Mouse (Mus musculus) inflammation-experienced regulatory T-cells, adult 6 months (primary cell): Measurements from ENCODE around the gene Srd5a1. TPM values are rescaled to one million over a fixed set of nuclear protein-coding genes. Genes with fewer than 3 reads are reported as not detected.
A peak's percentile ranks its signal among the peaks of the same experiment; 100 is the strongest.
"Not testable (repeated sequence)": the region's sequence is repeated elsewhere in the genome, so short reads cannot be mapped to it uniquely, and the experiment has no call there.

Experiments used
- ATAC-seq: one replicate; pipeline ENCODE4 v1.8.0; 2017
- polyA plus RNA-seq, 3 experiments: library from polyadenylated mRNA; unstranded; fragments of 100-300 nt; shearing (Covaris generic); gene quantifications; one replicate each; pipeline ENCODE4 v1.2.1; 2017

Srd5a1 gene
- polyA plus RNA-seq, 3 experiments from 2014 or later: 0.85 to 1.6 (median 1.2) TPM

DNA sequence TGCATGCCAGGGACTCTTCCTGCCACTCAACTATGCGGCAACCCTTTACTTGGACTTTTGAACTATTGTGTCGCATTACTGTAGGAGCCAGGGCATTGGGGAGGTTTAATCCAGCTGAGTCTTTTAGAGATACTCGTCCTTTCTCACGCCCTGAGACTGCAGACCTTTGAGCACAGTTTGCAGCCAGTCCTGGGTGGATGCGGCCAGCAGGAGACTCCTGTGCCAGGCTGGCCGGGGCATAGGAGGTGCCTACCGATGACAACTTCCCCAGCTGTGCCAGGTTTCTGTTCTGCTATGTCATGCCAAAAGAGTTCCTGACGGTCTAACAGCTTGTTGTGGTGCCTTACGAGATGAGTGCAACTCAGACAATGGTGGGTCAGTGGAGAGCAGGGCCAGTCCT is 42.0 kb downstream of the Srd5a1 start:
- no peak for ATAC-seq

DNA sequence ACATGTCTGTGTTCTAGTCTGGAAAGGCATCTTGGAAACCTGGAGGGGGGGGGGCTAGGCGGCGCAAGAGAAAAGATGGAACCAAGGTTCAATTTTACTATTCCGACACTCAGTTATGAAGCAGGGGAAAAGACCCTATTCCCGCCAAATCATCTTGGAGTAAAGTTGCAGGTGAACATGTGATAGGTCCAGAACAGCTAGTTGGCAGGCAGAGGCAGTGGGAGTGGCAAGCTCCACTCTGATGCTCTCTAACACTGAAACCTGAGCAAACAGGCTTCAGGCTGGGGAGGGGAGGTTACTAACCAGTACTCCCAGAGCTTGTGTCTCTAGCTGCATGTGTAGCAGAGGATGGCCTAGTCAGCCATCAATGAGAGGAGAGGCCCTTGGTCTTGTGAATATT is 45.8 kb downstream of the Srd5a1 start:
- ATAC-seq: not testable (repeated sequence)

DNA sequence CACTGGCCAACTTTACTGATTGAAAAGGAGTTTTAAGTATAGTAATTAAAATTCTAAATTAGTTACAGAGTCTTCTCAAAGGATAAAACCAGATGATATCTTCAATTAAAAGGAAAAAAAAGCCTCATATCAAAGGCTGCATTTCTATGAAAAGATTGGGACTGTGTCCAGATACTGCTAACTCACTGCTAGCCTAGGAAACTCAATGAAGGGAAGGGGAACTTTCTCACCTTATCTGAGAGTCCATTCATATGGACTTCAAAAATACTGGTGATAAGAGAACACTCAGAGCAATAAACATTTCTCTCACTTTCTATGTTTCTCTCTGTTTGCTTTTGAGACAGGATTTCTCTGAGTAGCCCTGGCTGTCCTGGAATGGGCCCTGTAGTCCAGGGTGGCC is 46.7 kb downstream of the Srd5a1 start:
- ATAC-seq: no peak

DNA sequence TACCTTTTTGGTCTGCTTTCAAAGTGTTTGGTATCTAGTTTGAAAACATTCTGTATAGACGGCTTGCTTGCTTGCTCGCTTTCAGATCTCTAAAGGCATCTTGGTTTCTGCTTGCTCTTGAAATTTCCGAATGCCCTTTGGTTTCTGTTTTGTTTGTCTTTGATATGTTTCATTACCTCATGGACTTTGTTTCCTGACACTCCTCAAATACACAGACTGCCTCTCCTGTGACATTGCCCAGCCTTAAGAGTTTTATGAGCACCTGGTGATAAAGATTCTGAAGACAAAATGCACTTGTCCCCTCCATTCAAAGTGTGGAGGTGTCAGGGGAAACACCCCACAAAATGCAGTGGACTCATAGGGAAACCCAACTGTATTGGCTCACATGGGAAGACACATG is 47.3 kb downstream of the Srd5a1 start:
- no peak for ATAC-seq

DNA sequence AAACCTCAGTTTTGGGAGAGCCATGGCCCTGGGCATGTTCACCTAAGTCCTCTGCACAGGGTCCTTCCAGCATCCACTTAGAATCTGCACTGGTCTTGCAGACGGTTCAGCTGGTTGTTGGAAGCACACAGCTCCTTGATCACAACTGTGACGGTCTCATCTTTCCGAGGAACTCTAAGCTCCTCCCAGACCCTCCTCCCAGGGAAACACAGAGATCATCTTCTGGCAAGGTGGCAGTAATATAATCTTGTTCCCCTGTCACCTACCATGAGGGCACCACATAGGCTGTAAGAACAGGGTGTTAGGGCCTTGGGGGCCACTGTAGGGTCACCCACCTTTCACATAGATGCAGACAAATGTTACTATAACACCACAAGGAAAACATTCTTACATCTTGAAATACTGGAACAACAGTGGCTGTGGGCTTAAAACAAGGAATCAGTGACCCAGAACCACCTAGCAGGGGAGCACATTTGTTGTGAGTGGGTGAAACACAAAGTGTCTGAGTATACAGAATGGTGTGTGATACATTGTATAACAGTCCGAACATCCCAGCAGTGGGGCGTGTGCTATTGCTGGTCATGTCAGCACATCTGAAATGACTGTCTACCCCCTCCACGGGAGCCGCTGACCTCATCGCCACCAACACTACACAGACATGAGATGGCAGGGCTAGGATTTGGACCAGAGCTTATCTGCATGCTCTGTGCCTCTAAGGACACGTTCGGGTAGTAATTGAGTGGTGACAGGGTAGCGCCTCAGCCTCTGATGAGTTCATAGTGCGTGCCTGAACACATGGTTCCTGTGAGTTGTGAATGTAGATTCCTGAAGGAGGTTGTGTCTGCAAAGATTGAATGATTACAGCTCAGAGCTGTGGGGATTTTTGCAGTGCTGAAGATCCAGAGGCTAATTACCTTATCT is 48.3 kb downstream of the Srd5a1 start:
- ATAC-seq: no peak

DNA sequence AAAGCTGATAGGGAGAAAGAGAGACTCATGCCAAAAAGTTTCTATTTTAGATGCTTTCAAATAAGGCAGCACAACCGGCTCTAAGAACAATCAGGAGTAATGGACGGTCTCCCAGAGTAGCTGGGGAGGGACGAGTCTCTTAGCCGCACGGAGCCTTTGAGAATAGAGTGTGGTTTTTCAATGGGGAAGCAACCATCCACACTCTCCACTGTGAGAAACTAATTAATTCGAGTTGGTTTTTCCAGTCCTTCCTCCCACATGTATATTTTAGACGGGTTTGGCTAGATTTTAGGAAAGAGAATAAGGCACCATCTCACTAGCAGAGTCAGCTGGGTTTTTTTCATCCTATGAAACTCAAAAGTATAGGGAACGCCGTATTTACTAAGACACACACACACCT is 49.2 kb downstream of the Srd5a1 start:
- no peak for ATAC-seq

DNA sequence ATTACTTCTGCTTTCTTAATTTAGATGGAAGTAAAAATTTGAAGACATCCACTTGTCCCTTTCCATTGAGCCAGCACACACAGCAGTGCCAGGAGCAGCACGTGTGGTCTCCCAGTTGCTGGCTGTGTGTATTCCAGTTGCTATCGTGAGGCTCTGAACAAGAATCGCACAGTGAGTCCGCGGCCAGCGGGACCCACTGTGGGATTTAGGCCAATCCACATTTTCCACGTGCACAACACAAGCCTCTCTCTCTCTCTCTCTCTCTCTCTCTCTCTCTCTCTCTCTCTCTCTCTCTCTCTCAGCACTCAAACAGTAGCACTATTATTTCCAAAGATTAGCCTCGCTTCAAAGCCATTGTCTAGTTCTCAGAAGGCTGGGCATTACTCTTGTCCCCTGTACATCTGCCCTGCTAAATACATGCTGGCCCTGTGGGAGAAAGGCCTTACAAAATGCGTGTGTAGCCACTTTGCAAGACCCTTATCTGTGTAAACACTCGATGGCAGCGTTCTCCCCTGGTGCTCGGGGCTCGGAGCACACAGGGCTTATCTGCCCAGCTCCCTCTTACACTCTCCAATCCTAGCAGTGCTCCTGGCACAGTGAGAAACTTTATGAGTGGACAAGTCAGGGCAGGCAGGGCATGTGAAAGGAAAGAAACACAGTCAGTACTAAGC is 51.8 kb downstream of the Srd5a1 start:
- no peak for ATAC-seq

DNA sequence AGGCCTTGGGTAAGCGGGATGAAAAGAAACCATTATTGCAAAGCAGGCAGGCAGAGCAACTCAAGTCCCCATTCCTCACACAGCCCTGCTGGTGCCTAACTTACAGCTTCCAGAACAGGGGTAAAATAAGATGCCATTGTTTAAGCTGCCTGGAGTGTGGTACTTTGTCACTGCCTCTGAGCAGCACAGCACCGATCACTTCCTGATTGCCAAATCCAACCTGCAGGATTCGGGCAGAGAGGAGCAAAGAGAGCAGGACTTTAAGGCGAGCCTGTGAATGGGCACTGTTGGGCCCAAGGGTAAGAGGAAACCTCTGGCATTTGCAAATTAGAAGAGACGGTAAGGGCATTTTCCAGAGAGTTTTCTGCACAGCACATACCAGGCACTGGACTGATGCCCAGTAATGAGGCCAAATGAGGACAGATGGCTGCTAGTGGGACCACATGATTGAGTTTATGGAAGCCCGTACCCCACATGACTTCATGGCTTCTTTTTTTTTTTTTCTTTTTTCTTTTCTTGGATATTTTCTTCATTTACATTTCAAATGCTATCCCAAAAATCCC is 53.1 kb downstream of the Srd5a1 start:
- ATAC-seq: no peak

DNA sequence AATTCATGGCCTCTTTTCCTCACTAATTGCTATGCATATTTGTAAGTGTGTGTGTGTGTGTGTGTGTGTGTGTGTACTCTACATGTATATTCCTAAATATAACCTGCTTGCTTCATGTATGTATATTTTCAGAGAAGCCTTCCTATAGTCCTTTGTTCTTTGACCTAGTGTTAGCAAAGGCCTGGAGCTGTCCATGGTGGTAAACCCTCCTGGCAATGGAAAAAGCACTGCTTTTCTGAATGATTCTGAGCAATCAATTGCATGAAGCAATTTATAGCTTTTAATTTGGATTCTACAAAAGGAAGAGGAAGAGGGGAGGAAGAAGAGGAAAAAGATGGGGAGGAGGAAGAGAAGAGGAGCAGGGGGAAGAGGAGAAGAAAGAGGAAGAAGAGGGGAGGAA is 54.5 kb downstream of the Srd5a1 start:
- no peak for ATAC-seq

DNA sequence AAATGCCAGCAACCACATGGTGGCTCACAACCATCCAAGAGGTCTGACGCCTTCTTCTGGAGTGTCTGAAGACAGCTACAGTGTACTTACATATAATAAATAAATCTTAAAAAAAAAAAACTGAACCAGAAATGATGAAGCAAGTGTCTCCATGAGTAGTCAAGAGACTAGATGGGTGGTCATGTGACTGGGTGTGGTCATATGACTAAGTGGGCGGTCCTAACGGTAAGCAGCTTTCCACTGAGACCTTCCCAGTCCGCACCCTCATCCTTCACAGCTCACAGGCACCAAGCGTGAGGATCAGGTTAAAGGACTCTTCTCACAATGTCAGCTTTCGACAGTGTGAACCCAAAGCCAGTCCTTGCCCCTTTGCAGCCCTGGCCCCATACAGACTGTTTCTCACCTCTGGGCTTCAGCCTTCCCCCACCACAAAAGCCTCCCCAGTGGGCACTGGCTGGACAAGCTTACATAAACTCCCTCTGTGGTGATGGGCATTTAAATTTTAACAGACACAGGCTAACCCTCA is 55.2 kb downstream of the Srd5a1 start:
- ATAC-seq: no peak

DNA sequence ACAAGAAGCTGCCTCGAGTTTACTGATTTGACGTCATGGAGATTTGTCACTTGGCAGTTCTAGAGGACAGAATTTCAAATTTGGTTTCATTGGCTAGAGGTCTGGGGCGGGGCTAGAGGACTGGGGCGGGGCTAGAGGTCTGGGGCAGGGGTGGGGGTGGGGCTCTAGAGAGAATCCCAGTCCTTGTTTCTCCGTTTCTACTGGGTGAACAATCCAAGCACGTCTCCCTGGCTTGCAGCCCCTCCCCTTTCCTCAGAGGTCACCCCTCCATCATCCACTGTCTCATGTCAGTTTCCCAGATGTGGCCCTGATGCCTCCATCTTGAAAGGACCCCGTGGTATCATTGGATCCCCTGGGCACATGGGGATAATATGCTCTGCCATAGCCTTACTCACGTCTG is 56.2 kb downstream of the Srd5a1 start:
- ATAC-seq: no peak

DNA sequence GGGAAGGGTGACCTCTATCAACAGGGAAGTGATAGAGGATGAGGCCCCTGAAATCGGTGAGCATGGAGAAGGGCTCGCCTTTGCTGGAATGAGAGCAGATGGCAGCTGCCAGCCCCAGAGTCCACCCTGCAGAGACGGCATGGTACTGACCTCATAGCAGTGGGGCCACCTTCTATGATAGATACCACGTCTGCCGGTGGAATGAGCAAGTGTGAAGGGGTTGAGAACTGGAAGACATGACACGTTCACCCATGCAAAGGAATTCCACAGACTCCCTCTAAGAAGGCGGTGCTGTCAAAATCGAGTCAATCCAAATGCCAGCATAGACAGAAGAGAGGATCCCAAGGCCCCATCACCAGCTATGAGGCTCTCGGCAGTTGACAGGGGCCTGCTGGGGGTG is 57.0 kb downstream of the Srd5a1 start:
- ATAC-seq: no peak

DNA sequence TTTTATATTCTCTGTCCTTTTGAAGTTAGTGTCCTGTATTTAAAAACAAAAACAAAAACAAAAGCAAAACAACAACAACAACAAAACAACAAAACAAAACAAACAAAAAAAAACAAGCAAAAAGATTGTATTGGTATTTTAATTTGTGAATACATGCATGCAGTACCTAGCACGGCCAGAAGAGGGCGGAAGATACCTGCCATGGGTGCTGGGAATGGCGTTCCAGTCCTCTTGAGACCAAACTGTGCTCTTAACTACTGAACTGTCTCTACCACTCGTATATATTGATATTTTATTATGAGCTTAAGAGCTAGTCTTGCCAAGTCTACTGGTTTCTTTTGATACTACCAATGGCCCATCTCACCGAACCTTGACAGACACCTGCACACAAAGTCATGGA is 58.2 kb downstream of the Srd5a1 start:
- no peak for ATAC-seq

DNA sequence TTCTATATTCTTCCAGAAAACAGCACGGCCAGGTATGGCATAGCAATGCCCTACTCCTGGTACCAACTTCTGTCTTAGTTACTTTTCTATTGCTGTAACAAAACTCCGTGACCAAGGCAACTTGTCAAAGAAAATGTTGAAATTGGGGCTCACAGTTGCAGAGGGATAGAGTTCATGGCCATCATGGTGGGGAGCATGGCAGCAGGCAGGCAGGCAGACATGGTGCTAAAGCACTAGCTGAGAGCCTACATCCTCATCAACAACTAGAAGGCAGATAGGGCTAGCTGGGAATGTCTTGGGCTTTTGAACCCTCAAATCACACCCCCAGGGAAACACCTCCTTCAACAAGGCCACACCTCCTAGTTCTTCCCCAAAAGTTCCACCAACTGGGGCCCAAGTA is 60.4 kb downstream of the Srd5a1 start:
- no peak for ATAC-seq

DNA sequence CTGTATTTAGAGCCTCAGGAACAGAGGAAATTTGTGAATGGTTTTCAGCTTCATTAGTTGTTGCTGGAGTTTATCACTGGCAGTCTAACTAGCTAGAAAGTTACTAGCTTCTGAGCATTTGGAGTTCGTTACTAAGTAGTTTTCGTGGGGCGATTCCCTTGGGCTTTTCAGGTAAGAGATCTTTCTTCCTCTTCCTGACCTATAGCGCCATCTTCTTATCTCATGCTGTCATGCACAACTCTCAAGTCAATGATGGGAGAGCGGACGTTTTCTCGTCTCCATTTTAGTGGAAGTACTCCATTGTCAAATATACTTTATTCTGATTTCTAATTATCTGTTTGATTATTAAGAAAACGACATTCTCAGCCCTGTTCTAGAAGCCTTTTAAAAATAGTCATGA is 61.3 kb downstream of the Srd5a1 start:
- no peak for ATAC-seq

DNA sequence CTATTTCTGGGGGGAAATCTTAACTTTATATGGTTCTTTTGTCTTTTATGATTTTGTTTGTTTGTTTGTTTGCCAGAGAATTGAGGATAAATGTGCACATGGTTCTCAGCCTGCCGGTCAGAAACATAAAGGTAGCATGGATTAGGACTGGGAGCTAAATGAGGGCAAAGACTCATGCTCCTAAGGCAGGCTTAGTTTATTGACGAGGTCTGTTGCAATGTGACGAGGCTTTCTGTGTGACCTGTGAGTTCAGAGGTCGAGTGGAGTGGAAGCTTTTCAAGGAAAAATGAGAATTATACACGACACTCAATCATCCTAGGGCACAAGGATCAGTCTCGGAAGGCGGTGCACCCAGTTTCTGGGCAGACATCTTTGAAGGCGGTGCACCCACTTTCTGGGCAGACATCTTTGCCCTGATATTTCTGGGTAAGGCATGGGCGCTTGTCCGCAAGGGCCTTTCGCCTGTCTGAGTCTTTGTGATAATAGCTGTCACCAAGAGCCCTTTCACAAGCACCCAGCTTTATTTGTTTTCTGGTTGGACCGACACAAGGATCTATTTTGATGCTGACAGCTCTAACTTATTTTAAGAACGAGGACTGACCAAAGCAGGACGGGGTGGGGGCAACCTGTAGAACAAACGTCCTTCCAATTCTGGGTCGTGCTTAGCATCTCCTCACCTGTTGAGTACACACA is 63.6 kb downstream of the Srd5a1 start:
- no peak for ATAC-seq

DNA sequence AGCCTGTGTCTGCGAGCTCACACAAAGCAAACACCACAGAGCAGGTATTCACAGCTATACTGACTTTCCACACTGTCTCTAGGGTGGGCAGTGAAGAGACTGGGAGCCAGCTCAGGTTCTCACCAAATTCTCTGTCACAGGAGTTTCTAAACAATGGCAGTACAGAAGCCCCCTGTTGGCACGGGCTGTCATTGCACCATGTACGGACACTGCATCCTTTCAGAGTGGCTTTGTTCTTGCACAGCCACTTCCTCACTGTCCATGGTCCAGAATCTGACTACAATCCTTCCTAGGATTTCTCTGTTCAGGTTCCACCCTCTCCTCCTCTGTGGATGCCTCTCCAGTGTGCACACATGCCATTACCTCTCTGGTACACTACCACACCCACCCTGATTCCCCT is 66.2 kb downstream of the Srd5a1 start:
- ATAC-seq: peak; percentile 86

DNA sequence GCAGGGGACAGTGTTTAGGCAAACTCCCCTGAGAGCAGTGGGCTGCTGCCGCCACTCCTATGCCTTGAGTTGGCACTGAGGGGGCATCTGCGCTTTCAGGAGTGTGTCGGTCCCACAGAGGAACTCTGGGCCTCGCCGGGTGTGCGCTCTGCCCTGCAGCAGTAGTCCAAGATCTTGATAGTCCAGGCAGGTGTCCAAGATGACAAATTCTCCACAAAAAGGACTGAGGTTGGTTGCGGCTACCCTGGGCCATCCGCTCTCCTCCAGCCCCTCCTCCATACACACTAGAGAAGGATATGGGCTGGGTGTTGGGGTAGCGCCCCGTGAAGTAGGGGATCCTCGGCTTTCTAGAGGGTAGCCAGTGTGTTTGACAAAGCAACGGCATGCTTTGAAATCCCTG is 67.6 kb downstream of the Srd5a1 start:
- ATAC-seq: no peak

DNA sequence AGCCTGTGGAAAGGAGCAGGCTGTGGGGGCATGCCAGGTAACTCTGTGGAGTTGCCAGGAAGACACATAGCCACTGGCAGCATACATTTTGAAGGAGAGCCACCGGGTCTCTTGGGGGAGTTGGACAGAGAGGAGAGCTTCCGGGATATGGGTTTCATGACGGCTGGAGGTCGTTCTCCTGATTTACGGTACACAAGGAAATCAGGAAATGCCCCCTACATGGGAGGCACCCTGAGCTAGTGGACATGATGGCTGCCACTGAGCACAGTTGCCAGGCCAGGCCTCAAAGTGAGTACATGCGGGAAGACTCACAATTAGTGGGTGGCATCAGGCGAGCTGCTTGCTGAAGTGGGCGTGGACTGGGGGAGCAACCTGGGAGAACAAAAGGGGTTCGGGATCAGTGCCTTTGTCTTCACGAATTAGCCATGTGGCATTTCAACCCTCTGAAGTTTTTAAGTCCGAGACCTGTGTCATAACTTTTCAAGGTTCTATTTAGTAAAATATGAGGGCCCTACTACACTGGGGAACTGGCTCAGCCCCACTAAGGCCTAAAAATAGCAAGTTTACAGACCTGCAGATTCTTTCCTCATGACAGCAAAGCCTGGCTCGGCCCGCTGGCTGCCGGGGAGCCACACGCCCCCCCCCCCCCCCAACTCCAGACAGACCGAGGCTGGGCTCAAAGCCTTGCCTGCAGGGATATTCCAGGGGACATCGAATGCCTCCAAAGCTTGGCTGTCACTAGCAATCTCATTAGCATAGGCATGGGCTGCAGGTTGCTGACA is 68.5 kb downstream of the Srd5a1 start:
- ATAC-seq: no peak

DNA sequence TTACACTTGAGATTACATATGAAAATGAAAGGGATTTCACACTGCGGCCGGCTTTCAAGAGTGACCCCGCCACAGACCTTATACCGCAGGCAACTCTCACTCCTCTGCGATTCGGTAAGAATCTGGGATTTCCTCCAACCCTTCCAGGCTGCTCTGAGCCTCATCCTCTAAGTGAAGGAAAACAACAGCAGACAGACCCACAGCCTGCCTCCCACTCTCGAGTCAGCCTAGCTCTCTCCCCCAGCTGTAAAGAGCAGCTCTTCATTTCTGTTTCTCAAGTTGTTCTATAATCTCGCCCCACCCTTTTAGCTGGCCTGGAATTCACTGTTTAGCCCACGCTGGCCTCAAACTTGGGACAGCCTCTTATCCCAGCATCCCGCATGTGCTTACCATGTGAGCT is 69.5 kb downstream of the Srd5a1 start:
- ATAC-seq: no peak

DNA sequence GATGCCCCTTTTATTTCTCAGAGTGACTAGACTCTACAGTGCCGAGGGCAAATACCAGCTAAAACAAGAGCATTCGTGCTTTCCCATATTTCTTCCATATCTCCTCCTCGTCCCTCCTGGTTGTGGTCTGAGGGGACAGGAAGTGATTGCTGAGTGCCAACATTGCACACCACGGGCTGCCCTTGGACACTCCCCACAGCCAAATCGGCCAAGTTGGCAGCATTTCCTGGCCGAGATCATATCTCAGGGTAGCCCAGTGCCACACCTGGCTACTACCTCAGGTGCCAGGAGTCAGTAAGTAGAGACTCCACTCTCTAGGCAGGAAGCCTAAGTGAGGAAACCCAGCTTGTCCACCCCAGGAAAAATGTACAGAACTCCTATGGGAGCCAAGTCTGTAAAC is 70.0 kb downstream of the Srd5a1 start:
- ATAC-seq: no peak

DNA sequence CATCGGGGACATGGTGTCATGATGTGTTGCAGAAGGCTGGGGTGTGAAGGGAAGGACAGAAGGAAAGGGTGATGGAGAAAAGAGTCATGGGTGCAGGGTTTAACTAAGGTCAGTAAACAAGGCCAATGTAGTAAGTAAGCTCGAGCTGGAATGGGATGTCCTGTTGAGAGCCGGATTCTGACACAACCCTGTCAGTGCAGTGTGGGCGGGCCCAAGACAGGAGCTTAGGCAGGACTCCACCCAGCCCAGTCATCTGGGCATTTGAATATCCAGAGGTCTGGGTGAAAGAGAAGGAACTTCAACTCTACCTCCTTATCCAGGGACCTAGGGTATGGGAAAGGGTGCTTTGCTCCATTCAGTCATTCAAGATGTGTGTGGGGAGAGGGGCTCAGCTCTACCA is 72.9 kb downstream of the Srd5a1 start:
- no peak for ATAC-seq
